Mouse (Mus musculus) right cerebral cortex, postnatal 10 days (tissue): ENCODE measurements around the gene Atp23.

Source experiments
- DNase-seq, 2 experiments: peaks; one replicate each; pipeline ENCODE4 v3.0.0; 2021; ENCODE audit warnings: low spot score in 2 of 2

Atp23 gene

GRCm38 (mm10) chr10:126911479-126911878 lies 10.3 kb upstream of the Atp23 start:
- DNase-seq: no peak

GRCm38 (mm10) chr10:126906811-126907210 lies 5.7 kb upstream of the Atp23 start:
- no peak for DNase-seq

- DNase-seq: peak; percentile 97
Observed at GRCm38 (mm10) chr10:126905650-126906075, 4.5 kb upstream of the Atp23 start.

GRCm38 (mm10) chr10:126905086-126905485 lies 3.9 kb upstream of the Atp23 start:
- DNase-seq: peak; percentile 30 to 33

GRCm38 (mm10) chr10:126904221-126904620 lies 3.1 kb upstream of the Atp23 start:
- DNase-seq: peak; percentile 20 to 30

- DNase-seq: no peak
Observed at GRCm38 (mm10) chr10:126901488-126901843, 311 bp upstream of the Atp23 start.

GRCm38 (mm10) chr10:126895891-126896290 lies 5.3 kb downstream of the Atp23 start:
- peak in 1 of 2 experiments; percentile 18 for DNase-seq

GRCm38 (mm10) chr10:126894061-126894460 lies 7.1 kb downstream of the Atp23 start:
- DNase-seq: peak in 1 of 2 experiments; percentile 28

- DNase-seq: peak in 1 of 2 experiments; percentile 13
Observed at GRCm38 (mm10) chr10:126893145-126893544, 8.0 kb downstream of the Atp23 start.

- peak in 1 of 2 experiments; percentile 11 for DNase-seq
Observed at GRCm38 (mm10) chr10:126873755-126874154, 27.4 kb downstream of the Atp23 start.

GRCm38 (mm10) chr10:126872256-126872655 lies 28.9 kb downstream of the Atp23 start:
- DNase-seq: peak in 1 of 2 experiments; percentile 11

- DNase-seq: peak; percentile 87 to 90
Observed at GRCm38 (mm10) chr10:126869372-126870318, 31.5 kb downstream of the Atp23 start.

GRCm38 (mm10) chr10:126865284-126865683 lies 35.9 kb downstream of the Atp23 start:
- DNase-seq: peak in 1 of 2 experiments; percentile 13

- peak in 1 of 2 experiments; percentile 46 for DNase-seq
Observed at GRCm38 (mm10) chr10:126862193-126862592, 39.0 kb downstream of the Atp23 start.

GRCm38 (mm10) chr10:126853286-126853685 lies 47.9 kb downstream of the Atp23 start:
- DNase-seq: peak in 1 of 2 experiments; percentile 42

GRCm38 (mm10) chr10:126845309-126845911 lies 55.7 kb downstream of the Atp23 start:
- peak; percentile 70 to 84 for DNase-seq

- DNase-seq: peak; percentile 80 to 82
Observed at GRCm38 (mm10) chr10:126844689-126845088, 56.5 kb downstream of the Atp23 start.

GRCm38 (mm10) chr10:126840266-126840665 lies 60.9 kb downstream of the Atp23 start:
- DNase-seq: no peak

GRCm38 (mm10) chr10:126833006-126833405 lies 68.1 kb downstream of the Atp23 start:
- DNase-seq: peak in 1 of 2 experiments; percentile 73

GRCm38 (mm10) chr10:126831329-126831728 lies 69.8 kb downstream of the Atp23 start:
- DNase-seq: no peak

GRCm38 (mm10) chr10:126828618-126829017 lies 72.5 kb downstream of the Atp23 start:
- DNase-seq: no peak

- DNase-seq: peak; percentile 49 to 64
Observed at GRCm38 (mm10) chr10:126827941-126828593, 73.1 kb downstream of the Atp23 start.
